Mouse (Mus musculus) stomach, postnatal 0 days (tissue): ENCODE results near the gene Ebf3. TPM values are rescaled to one million over a fixed set of nuclear protein-coding genes. Genes with fewer than 3 reads are reported as not detected.

Source experiments
- ATAC-seq: fragments of 200-750 bp; cut with Nextera tagmentation; 2 replicates; pipeline ENCODE4 v1.8.0; 2017; ENCODE audit not compliant: low FRiP score, low TSS enrichment
- DNase-seq: peaks from one replicate; pipeline ENCODE4 v3.0.0-alpha.2; 2016; ENCODE audit warnings: low spot score
- H3K27ac ChIP-seq: fragments of 300-500 bp; sonication (generic); replicated peaks from 2 replicates; pipeline ENCODE4 v1.5.1; 2014; ENCODE audit warnings: mild to moderate bottlenecking, control low read depth
- H3K27me3 ChIP-seq: fragments of 300-500 bp; sonication (generic); 2 replicates; pipeline ENCODE4 v1.6.1; 2014; ENCODE audit warnings: low read length; ENCODE audit not compliant: control insufficient read depth, insufficient read depth
- H3K36me3 ChIP-seq: fragments of 300-500 bp; sonication (generic); 2 replicates; pipeline ENCODE4 v1.6.1; 2014; ENCODE audit warnings: low read length, mixed read lengths; ENCODE audit not compliant: control insufficient read depth, insufficient read depth
- H3K4me1 ChIP-seq: fragments of 300-500 bp; sonication (generic); replicated peaks from 2 replicates; pipeline ENCODE4 v1.6.1; 2014; ENCODE audit warnings: antibody characterized with exemption; ENCODE audit not compliant: control insufficient read depth, insufficient read depth
- H3K4me2 ChIP-seq: fragments of 300-500 bp; sonication (generic); replicated peaks from 2 replicates; pipeline ENCODE4 v1.6.1; 2014; ENCODE audit warnings: low read depth, mild to moderate bottlenecking, control low read depth, moderate library complexity
- H3K4me3 ChIP-seq: fragments of 300-500 bp; sonication (generic); 2 replicates; pipeline ENCODE4 v1.5.1; 2014; ENCODE audit warnings: low read depth, low read length, control low read depth
- H3K9ac ChIP-seq: fragments of 300-500 bp; sonication (generic); 2 replicates; pipeline ENCODE4 v1.6.1; 2014; ENCODE audit warnings: mild to moderate bottlenecking, low read length, control low read depth, mixed read lengths
- H3K9me3 ChIP-seq: fragments of 300-500 bp; sonication (generic); 2 replicates; pipeline ENCODE4 v1.6.1; 2016; ENCODE audit warnings: low read length; ENCODE audit not compliant: control insufficient read depth
- CTCF ChIP-seq: IDR thresholded peaks from 2 replicates; pipeline ENCODE4 v1.5.1; 2016; ENCODE audit warnings: antibody characterized with exemption, low read depth, mild to moderate bottlenecking, moderate library complexity
- EP300 ChIP-seq: optimal IDR thresholded peaks from 2 replicates; pipeline ENCODE3; 2016; ENCODE audit warnings: antibody characterized with exemption
- WGBS: fragments of 180-500 bp; shearing (Covaris S2); extraction: QIAGEN DNeasy Blood & Tissue Kit; methylation state at CpG from one replicate; pipeline ENCODE4 v1.1.7; 2014; 5-methylcytosine and 5-hydroxymethylcytosine counted together
- polyA plus RNA-seq: library from polyadenylated mRNA; unstranded; fragments of >200 nt; fragmentation: Nextera tagmentation; extraction: Ambion mirVana; gene quantifications from 2 replicates; pipeline ENCODE4 v1.2.1, GENCODE M21; 2015

Ebf3 gene
- polyA plus RNA-seq, 1 experiment from 2014 or later = 0.58 TPM

GRCm38 (mm10) chr7:137197118-137198030 lies 116.9 kb downstream of the Ebf3 start:
- ATAC-seq (0 out of 2 replicates have a peak, but pooled peaks have one; percentile 29), DNase-seq (no peak)
- no peak overlapping the region for H3K27ac ChIP-seq
- H3K9me3 ChIP-seq = no peaks in the 10 kb centered on the region
- no peak overlapping the region for H3K4me3 ChIP-seq
- H3K27me3 ChIP-seq = no peaks in the 10 kb centered on the region
- TF ChIP-seq CTCF (no peak), EP300 (no peak)
- H3K4me1 ChIP-seq = no peaks in the 10 kb centered on the region; the same call in 1 of the 2 replicates
- no peak overlapping the region for H3K9ac ChIP-seq
- WGBS = 60% methylated on average over 23 of the region's 23 CpGs
- no peak overlapping the region for H3K4me2 ChIP-seq
- no peaks in the 10 kb centered on the region for H3K36me3 ChIP-seq

GRCm38 (mm10) chr7:137196536-137196935 lies 117.7 kb downstream of the Ebf3 start:
- DNase-seq (no peak), ATAC-seq (no peak)
- 83% methylated on average over 6 of the region's 6 CpGs for whole genome bisulfite sequencing
- Histone ChIP-seq H3K9me3 (no peaks in the 10 kb centered on the region), H3K27me3 (no peaks in the 10 kb centered on the region), H3K4me2 (no peak overlapping the region), H3K27ac (no peak overlapping the region), H3K36me3 (no peaks in the 10 kb centered on the region), H3K4me1 (no peaks in the 10 kb centered on the region; the same call in 1 of the 2 replicates), H3K9ac (no peak overlapping the region), H3K4me3 (no peak overlapping the region)
- TF ChIP-seq EP300 (no peak), CTCF (no peak)

GRCm38 (mm10) chr7:137192776-137193278 lies 121.4 kb downstream of the Ebf3 start:
- ATAC-seq = no peak
- H3K4me1 ChIP-seq = no peaks in the 10 kb centered on the region; the same call in 1 of the 2 replicates
- H3K4me3 ChIP-seq = no peak overlapping the region
- no peaks in the 10 kb centered on the region for H3K36me3 ChIP-seq
- H3K9ac ChIP-seq = no peak overlapping the region
- 66% methylated on average over 7 of the region's 7 CpGs for WGBS
- no peaks in the 10 kb centered on the region for H3K9me3 ChIP-seq
- H3K4me2 ChIP-seq = no peak overlapping the region
- no peak overlapping the region for H3K27ac ChIP-seq
- DNase-seq = no peak
- TF ChIP-seq EP300 = no peak
- TF ChIP-seq CTCF = no peak
- no peaks in the 10 kb centered on the region for H3K27me3 ChIP-seq

GRCm38 (mm10) chr7:137191889-137192288 lies 122.4 kb downstream of the Ebf3 start:
- no peaks in the 10 kb centered on the region for H3K9me3 ChIP-seq
- DNase-seq (no peak), ATAC-seq (no peak)
- H3K4me1 ChIP-seq = no peaks in the 10 kb centered on the region
- no peak overlapping the region for H3K9ac ChIP-seq
- no peak overlapping the region for H3K4me3 ChIP-seq
- H3K4me2 ChIP-seq = no peak overlapping the region
- 42% methylated on average over 12 of the region's 12 CpGs for WGBS
- H3K27me3 ChIP-seq = no peaks in the 10 kb centered on the region
- no peaks in the 10 kb centered on the region for H3K36me3 ChIP-seq
- no peak overlapping the region for H3K27ac ChIP-seq
- TF ChIP-seq EP300 (no peak), CTCF (no peak)

GRCm38 (mm10) chr7:137172278-137172677 lies 142.0 kb downstream of the Ebf3 start:
- H3K4me2 ChIP-seq = no peak overlapping the region
- no peaks in the 10 kb centered on the region for H3K27me3 ChIP-seq
- ATAC-seq (no peak), DNase-seq (no peak)
- TF ChIP-seq CTCF = no peak
- TF ChIP-seq EP300 = no peak
- no peaks in the 10 kb centered on the region for H3K9me3 ChIP-seq
- H3K4me1 ChIP-seq = no peaks in the 10 kb centered on the region
- WGBS = 44% methylated on average over 9 of the region's 9 CpGs
- H3K9ac ChIP-seq = no peak overlapping the region
- H3K4me3 ChIP-seq = no peak overlapping the region
- H3K36me3 ChIP-seq = no peaks in the 10 kb centered on the region
- H3K27ac ChIP-seq = no peak overlapping the region

- TF ChIP-seq CTCF (no peak), EP300 (no peak)
- no peaks in the 10 kb centered on the region for H3K4me1 ChIP-seq
- no peaks in the 10 kb centered on the region for H3K27me3 ChIP-seq
- no peak overlapping the region for H3K27ac ChIP-seq
- H3K36me3 ChIP-seq = no peaks in the 10 kb centered on the region
- no peak overlapping the region for H3K4me3 ChIP-seq
- H3K9me3 ChIP-seq = no peaks in the 10 kb centered on the region
- H3K4me2 ChIP-seq = no peak overlapping the region
- DNase-seq (no peak), ATAC-seq (no peak)
- no peak overlapping the region for H3K9ac ChIP-seq
Measured at GRCm38 (mm10) chr7:137159086-137159485, 155.2 kb downstream of the Ebf3 start.
